In genomic region chr9:96725582-96726320, GRCm38 (mm10) we compare ENCODE assay signal across 7 mouse cellular contexts. TPM values are rescaled to one million over a fixed set of nuclear protein-coding genes. Genes with fewer than 3 reads are reported as not detected.
DNase-seq lines count a peak whose midpoint lies in the region; ATAC-seq and TF ChIP-seq lines count a peak whose summit lies in the region.

No protein-coding gene starts in this region.

- no peak overlapping the region for H3K4me3 ChIP-seq in testis, adult 2 months (ENCODE audit: control insufficient read depth, low read depth, low read length)
- no peak overlapping the region for H3K4me3 ChIP-seq in embryonic facial prominence, embryonic 13.5 days
- no peak overlapping the region for H3K4me3 ChIP-seq in limb, embryonic 11.5 days (ENCODE audit: low read depth, low read length)

- no peak for DNase-seq in testis, postnatal 14 days (ENCODE audit: low spot score)
- DNase-seq in limb, embryonic 11.5 days (ENCODE audit: low spot score), result peak; percentile 62
- no peak for DNase-seq in B cell, adult 2 months
- no peak for DNase-seq in heart, postnatal 14 days
- no peak for DNase-seq in adrenal gland, postnatal 36 days

- no peaks in the 10 kb centered on the region; the same call in 1 of the 2 replicates for H3K4me1 ChIP-seq in testis, adult 2 months (ENCODE audit: control insufficient read depth, insufficient read depth, low read length)
- peaks cover 35% of the 10 kb centered on the region for H3K4me1 ChIP-seq in embryonic facial prominence, embryonic 13.5 days
- peaks cover 20% of the 10 kb centered on the region for H3K4me1 ChIP-seq in limb, embryonic 11.5 days (ENCODE audit: control insufficient read depth, insufficient read depth, low read length)

- intact Hi-C loops in heart, postnatal 14 days (cut with DNase I), result no loop called here

- no peak overlapping the region for H3K4me2 ChIP-seq in embryonic facial prominence, embryonic 13.5 days
- no peak overlapping the region for H3K4me2 ChIP-seq in limb, embryonic 11.5 days (ENCODE audit: low read depth, severe bottlenecking)

- H3K27ac ChIP-seq in testis, adult 2 months (ENCODE audit: control insufficient read depth, insufficient read depth, low read depth, low read length), result 0 out of 2 replicates have a peak overlapping the region, but pooled peaks have one; percentile 13
- peak overlapping the region; percentile 39 for H3K27ac ChIP-seq in embryonic facial prominence, embryonic 13.5 days
- H3K27ac ChIP-seq in limb, embryonic 11.5 days (replicated peaks; ENCODE audit: low read depth, low read length), result peak overlapping the region; percentile 59; the same call in 1 of the 2 replicates

- no peaks in the 10 kb centered on the region for H3K9me3 ChIP-seq in embryonic facial prominence, embryonic 13.5 days
- no peaks in the 10 kb centered on the region for H3K9me3 ChIP-seq in limb, embryonic 11.5 days (ENCODE audit: control insufficient read depth, low read length)

- no peaks in the 10 kb centered on the region for H3K36me3 ChIP-seq in testis, adult 2 months (ENCODE audit: control insufficient read depth, insufficient read depth, low read length)
- H3K36me3 ChIP-seq in embryonic facial prominence, embryonic 13.5 days, result no peaks in the 10 kb centered on the region
- H3K36me3 ChIP-seq in limb, embryonic 11.5 days (ENCODE audit: control insufficient read depth, insufficient read depth, low read length), result no peaks in the 10 kb centered on the region

- H3K9ac ChIP-seq in embryonic facial prominence, embryonic 13.5 days, result no peak overlapping the region
- H3K9ac ChIP-seq in limb, embryonic 11.5 days (ENCODE audit: low read length), result 0 out of 2 replicates have a peak overlapping the region, but pooled peaks have one; percentile 22

- ATAC-seq in embryonic facial prominence, embryonic 13.5 days (ENCODE audit: insufficient number of reproducible peaks, insufficient read depth, low FRiP score, low TSS enrichment, low read depth), result 0 out of 2 replicates have a peak, but pooled peaks have one; percentile 56
- ATAC-seq in limb, embryonic 11.5 days (ENCODE audit: insufficient number of reproducible peaks, low FRiP score, low TSS enrichment, low read depth), result 0 out of 2 replicates have a peak, but pooled peaks have one; percentile 27

- TF ChIP-seq CTCF in testis, adult 2 months (IDR thresholded peaks at IDR 0.05; ENCODE audit: control insufficient read depth, insufficient read depth, insufficient replicate concordance, low read depth, low read length), result no peak

- WGBS in embryonic facial prominence, embryonic 13.5 days, result 15% methylated on average over 9 of the region's 9 CpGs
- 31% methylated on average over 9 of the region's 9 CpGs for WGBS in limb, embryonic 11.5 days

- H3K27me3 ChIP-seq in testis, adult 2 months (ENCODE audit: control insufficient read depth, insufficient read depth, low read length), result no peaks in the 10 kb centered on the region
- no peaks in the 10 kb centered on the region for H3K27me3 ChIP-seq in embryonic facial prominence, embryonic 13.5 days
- H3K27me3 ChIP-seq in limb, embryonic 11.5 days (ENCODE audit: control insufficient read depth, insufficient read depth, low read length), result no peaks in the 10 kb centered on the region

- TF ChIP-seq POLR2A in testis, adult 2 months (IDR thresholded peaks at IDR 0.05; ENCODE audit: control insufficient read depth, low read depth, low read length), result no peak

RNA-seq across cellular contexts. Expression of gene Zbtb38, which starts 26.9 kb away (rescaled TPM):
- 2.2 and 2.4 TPM in 2 replicates for polyA plus RNA-seq in testis, adult 2 months (2012; rRNA removed)
- 14.6 and 16.2 TPM in 2 replicates for polyA plus RNA-seq in embryonic facial prominence, embryonic 13.5 days (2015; fragmentation: Nextera tagmentation; extraction: Ambion mirVana)
- 9.2 and 9.4 TPM in 2 replicates for polyA plus RNA-seq in limb, embryonic 11.5 days (2014; fragmentation: Nextera tagmentation; extraction: Ambion mirVana)
- total RNA-seq in heart, postnatal 14 days (2021), result 10 to 100 TPM; 28.5 to 35.0 TPM
- 10 to 100 TPM; 56.1 to 75.8 TPM for total RNA-seq in adrenal gland, postnatal 36 days (2021)
